Mouse (Mus musculus) kidney, postnatal 25 days (tissue): ENCODE results near the gene Dab1.
A peak's percentile ranks its signal among the peaks of the same experiment; 100 is the strongest.

Experiments used
- DNase-seq, 2 experiments: peaks; one replicate each; pipeline ENCODE4 v3.0.0; 2021; ENCODE audit warnings: mixed read lengths in 2 of 2

The Dab1 gene

GRCm38 (mm10) chr4:103839541-103839940, 220.4 kb downstream of the Dab1 start:
- DNase-seq, result no peak

GRCm38 (mm10) chr4:103841126-103841525, 222.0 kb downstream of the Dab1 start:
- peak; percentile 10 to 37 for DNase-seq

- DNase-seq, result no peak
These were observed 225.5 kb downstream of the Dab1 start for GRCm38 (mm10) chr4:103844635-103845034.

- DNase-seq, result no peak
These were observed 238.0 kb downstream of the Dab1 start for GRCm38 (mm10) chr4:103857173-103857572.

GRCm38 (mm10) chr4:103875564-103875963, 256.4 kb downstream of the Dab1 start:
- DNase-seq, result peak in 1 of 2 experiments; percentile 50

GRCm38 (mm10) chr4:103878841-103879240, 259.7 kb downstream of the Dab1 start:
- DNase-seq, result no peak

- no peak for DNase-seq
These were observed 262.5 kb downstream of the Dab1 start for GRCm38 (mm10) chr4:103881641-103882040.

GRCm38 (mm10) chr4:103888086-103888485, 268.9 kb downstream of the Dab1 start:
- DNase-seq, result no peak

- DNase-seq, result no peak
These were observed 270.0 kb downstream of the Dab1 start for GRCm38 (mm10) chr4:103889110-103889509.

- DNase-seq, result no peak
These were observed 277.6 kb downstream of the Dab1 start for GRCm38 (mm10) chr4:103896806-103897205.

- no peak for DNase-seq
These were observed 278.5 kb downstream of the Dab1 start for GRCm38 (mm10) chr4:103897702-103898101.

- no peak for DNase-seq
These were observed 292.3 kb downstream of the Dab1 start for GRCm38 (mm10) chr4:103911441-103911840.

GRCm38 (mm10) chr4:103912071-103912470, 292.9 kb downstream of the Dab1 start:
- DNase-seq, result no peak

- DNase-seq, result no peak
These were observed 303.3 kb downstream of the Dab1 start for GRCm38 (mm10) chr4:103922431-103922931.

- DNase-seq, result no peak
These were observed 307.5 kb downstream of the Dab1 start for GRCm38 (mm10) chr4:103926682-103927081.

- no peak for DNase-seq
These were observed 310.5 kb downstream of the Dab1 start for GRCm38 (mm10) chr4:103929631-103930030.

- DNase-seq, result no peak
These were observed 315.2 kb downstream of the Dab1 start for GRCm38 (mm10) chr4:103934364-103934763.

GRCm38 (mm10) chr4:103948255-103948654, 329.1 kb downstream of the Dab1 start:
- DNase-seq, result no peak

- DNase-seq, result no peak
These were observed 334.6 kb downstream of the Dab1 start for GRCm38 (mm10) chr4:103953652-103954220.

- no peak for DNase-seq
These were observed 342.2 kb downstream of the Dab1 start for GRCm38 (mm10) chr4:103961134-103962049.

GRCm38 (mm10) chr4:103969906-103970305, 350.7 kb downstream of the Dab1 start:
- no peak for DNase-seq

- DNase-seq, result no peak
These were observed 355.4 kb downstream of the Dab1 start for GRCm38 (mm10) chr4:103974536-103974935.

- DNase-seq, result no peak
These were observed 355.8 kb downstream of the Dab1 start for GRCm38 (mm10) chr4:103974946-103975345.

GRCm38 (mm10) chr4:103993884-103994283, 374.7 kb downstream of the Dab1 start:
- DNase-seq, result no peak
